Mouse (Mus musculus) heart, adult 2 months (tissue): ENCODE measurements around the gene Ankrd11.

ENCODE experiments used
- CTCF ChIP-seq: fragments of 200-600 bp; IDR thresholded peaks from 2 replicates; pipeline ENCODE4 v1.8.1; 2022; ENCODE audit warnings: antibody characterized with exemption, mild to moderate bottlenecking, moderate library complexity
- POLR2A ChIP-seq: fragments of 200-500 bp; IDR thresholded peaks from 2 replicates; pipeline ENCODE4 v1.6.1; 2011; ENCODE audit warnings: mild to moderate bottlenecking, low read depth, low read length, control low read depth; ENCODE audit not compliant: insufficient read depth

DNA sequence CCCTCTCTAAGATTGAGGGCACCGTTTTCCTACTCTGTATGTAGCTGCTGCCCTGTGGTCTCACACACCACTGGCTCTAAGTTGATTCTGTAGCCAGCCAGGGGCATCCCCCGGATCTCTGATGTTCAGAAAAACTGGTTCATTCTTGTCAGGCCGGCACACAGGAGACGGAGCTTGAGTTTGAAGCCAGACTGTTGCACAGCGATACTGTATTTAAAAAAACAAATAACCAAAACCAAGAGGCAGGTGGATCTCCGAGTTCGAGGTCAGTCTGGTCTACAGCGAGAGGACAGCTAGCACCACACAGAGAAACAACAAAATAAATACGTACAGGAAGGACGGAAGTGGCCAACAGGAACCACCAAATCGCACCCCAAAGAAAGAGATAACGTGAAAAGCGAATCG lies 22.7 kb upstream of the Ankrd11 start:
- TF ChIP-seq POLR2A = no peak
- no peak for TF ChIP-seq CTCF
